Mouse (Mus musculus) thymus, postnatal 4 days (tissue): ENCODE measurements around the gene Lrfn3.

Experiments used
- DNase-seq: peaks from one replicate; pipeline ENCODE4 v3.0.0; 2021

Lrfn3 gene

GRCm38 (mm10) chr7:30362652-30363343, at the start of gene Lrfn3:
TSS of gene Lrfn3 (minus strand) at chr7:30362772.
- peak; percentile 29 for DNase-seq

DNA sequence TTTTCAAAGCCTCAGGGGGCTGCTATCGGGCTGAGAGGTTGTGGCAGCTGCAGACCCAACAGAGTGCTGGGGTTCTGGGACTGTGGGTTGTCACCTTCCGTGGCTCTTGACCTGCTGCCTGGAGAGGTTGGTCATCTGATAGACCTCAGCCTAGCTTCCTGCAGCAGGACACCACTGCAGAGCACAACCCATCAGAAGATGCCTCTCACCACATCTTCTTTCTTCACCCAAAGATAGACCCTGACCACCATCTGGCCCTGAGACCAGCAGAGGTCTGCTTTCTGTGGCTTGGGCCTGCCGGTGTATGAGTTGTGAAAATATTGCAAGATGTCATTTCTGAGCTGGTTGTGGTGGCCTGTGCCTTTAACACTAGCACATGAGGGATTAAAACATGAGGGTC, 48.5 kb upstream of the Lrfn3 start:
- DNase-seq = no peak

- DNase-seq = peak; percentile 56
Measured at GRCm38 (mm10) chr7:30409789-30410188, 47.2 kb upstream of the Lrfn3 start.

DNA sequence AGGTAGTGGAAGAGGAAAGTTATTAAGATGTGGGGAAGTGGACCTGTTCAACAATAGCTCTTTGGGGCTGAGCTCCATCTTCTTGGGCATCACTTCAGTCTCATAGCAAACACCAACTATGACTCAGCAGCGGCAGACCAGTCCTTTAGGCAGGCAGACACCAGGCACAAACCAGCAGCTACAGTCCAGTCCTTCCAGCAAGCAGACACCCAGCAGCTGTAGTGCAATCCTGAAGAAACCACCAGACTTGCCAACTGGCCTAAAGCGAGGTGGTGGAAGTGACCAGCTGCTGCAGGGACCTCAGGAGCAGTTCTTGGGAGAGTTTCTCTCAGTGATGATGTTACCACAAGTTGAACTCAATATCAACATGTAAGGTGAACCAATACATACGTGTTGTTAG, 46.1 kb upstream of the Lrfn3 start:
- DNase-seq = no peak

GRCm38 (mm10) chr7:30402343-30402742, 39.8 kb upstream of the Lrfn3 start:
- DNase-seq = peak; percentile 1

GRCm38 (mm10) chr7:30399671-30400070, 37.1 kb upstream of the Lrfn3 start:
- no peak for DNase-seq

DNA sequence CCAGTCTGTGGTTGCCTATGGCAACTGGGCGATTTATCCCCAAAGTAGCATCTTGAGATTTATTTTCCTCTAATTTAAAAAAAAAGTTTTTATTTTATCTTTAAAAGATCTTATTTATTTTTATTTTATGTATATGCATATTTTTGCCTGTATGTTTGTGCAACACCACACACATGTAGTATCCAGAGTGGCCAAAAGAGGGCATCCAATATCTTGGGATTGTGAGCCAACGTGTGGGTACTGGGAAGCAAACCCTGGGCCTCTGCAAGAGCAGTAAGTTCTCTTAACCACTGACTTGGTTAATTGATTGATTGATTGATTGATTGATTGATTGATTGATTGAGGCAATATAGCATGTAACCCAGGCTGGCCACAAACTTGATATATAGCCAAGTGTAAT, 32.3 kb upstream of the Lrfn3 start:
- DNase-seq = peak; percentile 65

- DNase-seq = peak; percentile 77
Measured at GRCm38 (mm10) chr7:30394379-30394778, 31.8 kb upstream of the Lrfn3 start.

- DNase-seq = peak; percentile 59
Measured at GRCm38 (mm10) chr7:30393631-30394030, 31.1 kb upstream of the Lrfn3 start.

GRCm38 (mm10) chr7:30392746-30393520, 30.4 kb upstream of the Lrfn3 start:
- peak; percentile 22 for DNase-seq

DNA sequence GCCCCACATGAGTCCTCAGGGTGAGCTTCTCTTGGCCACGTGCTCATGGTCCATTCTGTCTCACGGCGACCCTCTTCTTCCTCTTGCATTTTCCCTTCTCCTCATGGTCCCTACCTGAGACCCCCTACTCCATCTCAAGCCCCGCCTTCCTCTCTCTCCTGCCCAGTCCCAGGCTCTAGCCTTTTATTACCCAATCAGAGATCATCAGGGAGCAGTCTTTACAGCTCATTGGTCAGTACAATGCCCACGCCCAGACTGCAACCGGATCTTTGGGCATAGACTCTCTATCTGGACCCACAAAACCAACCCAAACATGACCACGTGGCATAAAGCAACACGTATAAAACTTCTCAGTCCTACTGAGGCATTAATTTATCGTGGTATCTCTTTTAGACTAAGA, 21.5 kb upstream of the Lrfn3 start:
- DNase-seq = no peak

DNA sequence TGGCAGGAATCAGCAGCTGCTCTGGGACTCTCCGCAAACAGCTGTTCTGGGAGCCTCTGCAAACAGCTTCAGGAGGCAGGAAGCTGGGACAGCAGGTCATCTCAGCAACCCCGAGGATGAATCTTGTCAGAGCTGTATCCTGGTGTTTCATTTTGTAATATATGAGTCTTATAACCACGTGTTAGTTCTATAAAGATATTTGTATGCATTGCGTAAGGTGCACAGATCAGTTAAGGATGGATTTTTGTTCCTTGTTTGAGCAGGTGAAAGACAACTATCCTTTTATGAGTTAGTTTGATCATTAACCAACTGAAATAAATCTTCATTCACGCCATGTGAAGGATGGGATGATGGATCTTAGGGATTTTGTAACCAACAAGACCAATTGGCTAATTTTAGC, 17.5 kb upstream of the Lrfn3 start:
- DNase-seq = no peak

DNA sequence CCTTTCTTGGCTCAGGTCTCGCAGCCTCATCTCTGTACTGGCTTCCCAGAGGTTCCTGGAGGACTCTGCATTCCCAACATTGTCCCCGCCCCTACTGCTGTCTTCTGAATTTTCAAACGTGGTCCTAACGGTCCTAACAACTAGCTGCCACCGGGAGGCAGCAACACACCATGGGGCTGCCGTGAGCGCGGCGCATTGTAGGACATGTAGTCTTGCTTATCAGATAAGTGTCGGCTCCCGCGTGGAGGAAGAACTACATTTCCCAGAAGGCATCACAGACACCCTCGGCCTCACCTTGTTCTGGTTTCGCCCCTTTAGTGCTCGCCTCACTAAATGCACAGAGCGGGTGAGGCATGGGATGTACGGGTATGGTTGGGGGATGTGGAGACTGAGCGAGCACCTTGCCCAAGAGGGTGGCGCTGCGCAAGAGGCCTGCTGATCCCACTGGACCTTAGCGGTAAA, 11.0 kb upstream of the Lrfn3 start:
- DNase-seq = peak; percentile 89

DNA sequence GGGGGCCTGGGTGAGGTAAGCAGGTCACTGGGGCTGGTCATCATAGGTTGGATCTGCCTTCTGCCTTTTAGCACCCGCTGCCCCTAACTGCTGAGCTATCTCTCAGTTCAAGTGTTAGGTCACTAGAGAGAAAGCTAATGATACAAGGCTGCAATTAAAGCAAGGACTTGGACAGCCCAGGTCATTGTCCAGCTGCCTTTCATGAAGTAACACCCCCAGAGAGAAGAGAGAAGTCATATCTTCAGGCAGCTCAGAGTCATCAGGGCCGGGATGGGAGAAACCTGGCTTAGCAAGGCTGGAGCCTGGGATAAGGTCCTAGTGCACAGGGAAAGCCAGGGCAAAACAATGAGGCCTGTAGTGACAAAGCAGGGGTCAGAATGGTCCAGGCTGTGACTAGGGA, 4.9 kb upstream of the Lrfn3 start:
- no peak for DNase-seq

DNA sequence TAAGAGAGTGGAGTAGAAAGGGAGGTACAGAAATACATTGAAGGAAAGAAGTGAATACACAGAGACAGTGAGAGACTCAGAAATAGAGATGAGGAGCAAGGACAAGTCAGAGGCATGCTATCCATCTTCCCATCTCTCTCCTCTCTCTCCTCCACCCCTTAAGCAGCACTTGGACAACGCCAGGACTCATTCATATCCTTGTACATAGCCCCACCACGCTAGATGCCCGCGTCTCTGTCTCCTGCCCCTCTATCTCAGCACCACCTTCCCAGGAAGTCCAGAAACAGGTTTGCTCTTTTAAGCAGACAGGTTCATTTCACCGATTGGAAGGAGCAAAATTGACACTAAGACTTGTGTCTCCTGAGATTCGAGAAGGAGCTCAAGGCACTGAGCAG, 769 bp upstream of the Lrfn3 start:
- no peak for DNase-seq

GRCm38 (mm10) chr7:30360028-30360427, 2.5 kb downstream of the Lrfn3 start:
- no peak for DNase-seq

- DNase-seq = no peak
Measured at GRCm38 (mm10) chr7:30359276-30359865, 3.2 kb downstream of the Lrfn3 start.

DNA sequence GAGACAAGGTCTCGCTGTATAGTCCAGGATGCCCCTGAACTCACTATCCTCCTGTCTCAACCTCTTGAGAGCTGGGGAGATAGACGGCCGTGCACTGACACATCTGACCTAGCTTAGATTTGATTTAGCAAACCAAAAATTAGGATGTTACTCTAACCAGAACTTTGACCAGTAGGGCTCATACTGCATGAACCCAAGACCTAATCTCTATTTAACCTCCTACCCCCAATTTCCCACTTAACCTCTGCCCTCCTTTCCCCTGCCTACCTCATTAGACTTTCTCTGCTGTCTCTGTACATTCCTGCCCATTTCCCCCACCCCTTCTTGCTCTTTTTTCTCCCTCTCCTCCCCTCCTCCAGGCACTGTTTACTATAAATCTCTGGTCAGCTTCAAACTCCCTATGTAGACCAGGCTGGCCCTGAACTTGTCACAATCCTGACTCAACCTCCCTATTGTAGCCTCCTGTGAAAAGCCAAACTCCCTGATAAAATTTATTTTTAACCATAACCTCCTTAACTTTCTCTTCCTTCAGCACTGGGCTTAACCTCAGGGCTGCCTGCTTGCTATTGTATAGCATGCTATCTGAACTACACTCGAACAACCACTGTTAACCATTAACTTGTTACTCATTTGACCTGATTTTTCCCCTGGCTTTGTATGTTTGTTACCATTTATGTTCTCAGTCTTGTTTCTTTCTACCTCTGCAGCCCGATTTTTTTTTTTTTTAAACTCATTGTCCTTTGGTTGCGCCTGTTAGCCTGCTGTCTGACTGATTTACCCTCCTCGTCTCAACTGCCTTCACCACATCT, 4.0 kb downstream of the Lrfn3 start:
- no peak for DNase-seq

GRCm38 (mm10) chr7:30354059-30354458, 8.5 kb downstream of the Lrfn3 start:
- no peak for DNase-seq

DNA sequence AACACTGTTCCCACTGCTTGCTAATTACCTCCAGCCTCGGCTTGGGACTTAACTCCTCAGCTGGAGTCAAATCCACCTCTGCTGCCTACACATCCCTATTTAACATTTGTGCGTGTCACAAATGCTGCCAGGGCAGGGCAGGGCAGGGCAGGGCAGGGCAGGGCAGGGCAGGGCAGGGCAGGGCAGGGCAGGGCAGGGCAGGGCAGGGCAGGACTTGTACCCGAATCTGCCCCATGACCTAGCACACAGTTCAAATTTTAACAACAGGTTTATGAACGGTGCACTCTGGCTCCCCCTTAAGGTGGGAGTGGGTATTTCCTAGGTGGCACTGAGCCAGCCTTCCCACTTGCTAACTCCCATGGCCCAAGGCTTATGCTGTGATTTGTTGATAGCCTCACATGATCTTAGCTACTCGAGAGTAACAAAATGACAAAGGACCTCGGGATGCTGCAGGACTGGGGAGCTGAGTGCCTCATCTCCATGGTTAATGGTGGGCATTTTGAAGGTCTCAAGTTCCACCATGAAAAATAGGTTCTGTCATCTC, 9.2 kb downstream of the Lrfn3 start:
- peak; percentile 76 for DNase-seq

GRCm38 (mm10) chr7:30347828-30348227, 14.7 kb downstream of the Lrfn3 start:
- DNase-seq = peak; percentile 81

GRCm38 (mm10) chr7:30346635-30347379, 15.8 kb downstream of the Lrfn3 start:
- DNase-seq = peak; percentile 89
